Mouse (Mus musculus): Measurements from ENCODE around the gene Mybpc1. TPM values are rescaled to one million over a fixed set of nuclear protein-coding genes. Genes with fewer than 3 reads are reported as not detected.
"Not testable (repeated sequence)": the region's sequence is repeated elsewhere in the genome, so short reads cannot be mapped to it uniquely, and the experiment has no call there.

Mybpc1 gene
- total RNA-seq, 2 experiments from 2014 or later = 1,377 to 1,820 TPM

DNA sequence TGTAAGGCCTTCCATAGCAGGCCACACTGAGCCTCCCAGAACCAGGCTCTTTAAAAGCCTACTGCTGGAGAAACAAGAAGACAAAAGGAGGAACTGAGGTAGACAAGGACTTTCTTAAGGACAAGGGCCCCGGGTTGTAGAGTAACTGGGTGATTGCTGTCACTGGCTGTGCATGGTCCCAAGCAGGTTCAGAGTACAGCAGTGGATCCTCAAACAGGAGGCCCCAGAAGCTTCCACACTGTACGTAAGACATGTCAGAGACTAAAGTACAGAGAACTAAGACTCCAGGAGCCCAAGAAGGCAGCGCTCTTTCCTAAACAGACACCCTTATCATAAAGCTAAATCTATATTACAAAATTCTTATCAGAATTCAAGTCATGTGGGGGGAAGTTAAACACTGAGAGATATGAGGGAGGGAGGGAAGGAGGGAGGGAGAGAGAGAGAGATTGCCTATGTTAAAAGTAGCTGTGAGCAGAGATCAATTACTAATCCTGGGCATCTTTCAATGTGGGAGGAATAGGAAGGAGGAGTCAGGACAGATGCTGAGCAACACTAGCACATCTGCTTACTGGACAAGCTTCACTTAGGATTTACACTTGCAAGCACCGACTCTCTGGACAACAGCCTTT lies 109.9 kb downstream of the Mybpc1 start:
- DNase-seq (ENCODE audit: low spot score) = no peak

DNA sequence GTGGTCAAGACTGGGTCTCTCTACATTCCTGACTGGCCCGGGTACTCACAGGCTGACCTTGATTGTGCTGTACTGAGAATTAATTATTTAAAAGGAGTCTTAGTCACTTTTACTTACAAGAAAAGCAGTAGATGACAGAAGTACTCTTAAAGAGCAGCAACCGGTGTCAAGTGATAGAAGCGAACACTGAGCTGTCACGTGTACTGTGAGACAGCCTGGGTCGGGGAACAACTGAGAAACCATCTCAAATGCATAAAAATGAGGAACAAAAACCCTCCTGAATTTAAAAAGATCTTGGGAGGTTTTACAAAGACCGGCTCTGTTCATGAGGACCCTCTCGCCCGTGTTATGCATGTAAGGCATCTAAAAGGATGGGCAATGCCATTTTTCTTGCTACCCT lies 112.3 kb downstream of the Mybpc1 start:
- no peak for DNase-seq (ENCODE audit: low spot score)

DNA sequence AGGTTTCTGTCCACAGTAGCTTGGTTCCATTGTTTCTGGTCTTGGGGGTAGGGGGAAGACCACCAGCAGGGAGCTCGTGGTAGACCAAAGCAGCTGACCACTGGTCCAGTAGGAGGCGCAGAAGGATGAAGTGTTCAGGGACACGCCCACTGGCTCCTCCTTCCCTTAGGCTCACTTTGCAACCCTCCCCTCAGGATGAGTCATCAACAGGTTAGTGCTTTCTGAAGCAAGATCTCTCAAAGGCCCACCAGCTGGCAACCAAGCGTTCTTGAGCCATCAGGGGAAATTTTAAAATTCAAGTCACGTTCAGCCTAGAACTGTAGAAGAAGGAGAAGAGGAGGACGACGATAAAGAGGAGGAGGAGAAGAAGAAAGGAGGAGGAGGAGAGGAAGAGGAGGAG lies 113.3 kb downstream of the Mybpc1 start:
- DNase-seq (ENCODE audit: low spot score) = no peak

DNA sequence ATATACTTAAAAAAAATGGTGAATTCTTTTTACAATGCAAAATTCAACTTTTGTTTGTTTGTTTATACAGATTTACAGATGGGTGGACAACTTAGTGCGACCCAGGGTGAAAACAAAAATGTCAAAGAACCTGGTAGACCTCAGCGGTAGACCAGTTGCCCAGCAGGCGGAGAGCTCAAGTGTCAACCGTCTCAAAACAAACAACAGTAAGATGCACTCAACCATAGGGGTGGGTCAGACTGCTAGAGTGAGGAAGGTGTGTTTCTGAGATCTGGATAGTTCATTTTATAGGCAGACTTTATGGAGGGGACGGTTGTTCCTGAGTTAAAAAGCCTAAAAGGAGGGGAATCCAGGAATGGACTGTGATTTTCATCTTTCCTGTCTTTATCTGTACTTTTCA lies 116.3 kb downstream of the Mybpc1 start:
- no peak for DNase-seq (ENCODE audit: low spot score)

DNA sequence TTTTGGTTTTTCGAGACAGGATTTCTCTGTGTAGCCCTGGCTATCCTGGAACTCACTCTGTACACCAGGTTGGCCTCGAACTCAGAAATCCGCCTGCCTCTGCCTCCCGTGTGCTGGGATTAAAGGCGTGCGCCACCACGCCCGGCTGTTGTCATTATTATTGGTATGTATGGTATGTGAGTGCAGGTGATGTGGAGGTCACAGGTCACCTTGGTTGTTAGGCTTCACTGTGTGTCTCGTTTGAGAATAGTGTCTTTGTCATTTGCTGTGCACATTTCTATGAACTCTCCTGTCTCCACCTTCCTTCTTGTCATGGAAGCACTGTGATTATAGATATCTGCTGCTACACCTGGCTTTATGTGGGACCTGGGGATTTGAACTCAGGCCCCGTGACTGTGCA lies 122.1 kb downstream of the Mybpc1 start:
- not testable (repeated sequence) for DNase-seq (ENCODE audit: low spot score)

Other genes starting within 250 kb of the Mybpc1 start
- gene Dram1, start 226.1 kb downstream of the Mybpc1 start, total RNA-seq (2021) = 1 to 10 TPM; 1.4 to 2.9 TPM
- gene Gnptab, start 226.0 kb downstream of the Mybpc1 start, total RNA-seq (2021) = 10 to 100 TPM; 18.8 to 19.9 TPM
- gene Sycp3, start 145.6 kb downstream of the Mybpc1 start, total RNA-seq (2021) = under 1 TPM in 1 of 2 experiments, not detected in 1; 0.24 TPM
- 100 to 1,000 TPM in 1 of 2 experiments, 10 to 100 TPM in 1; 92.6 to 116 TPM for gene Chpt1, start 101.1 kb downstream of the Mybpc1 start, total RNA-seq (2021)
- gene Spic, start 79.9 kb upstream of the Mybpc1 start, total RNA-seq (2021) = under 1 TPM in 1 of 2 experiments, not detected in 1; 0.17 TPM
- 10 to 100 TPM; 88.1 to 93.1 TPM for gene Arl1, start 125.7 kb upstream of the Mybpc1 start, total RNA-seq (2021)
- gene Utp20, start 221.7 kb upstream of the Mybpc1 start, total RNA-seq (2021) = 10 to 100 TPM in 1 of 2 experiments, 1 to 10 TPM in 1; 9.6 to 11.1 TPM